Mouse (Mus musculus): ENCODE measurements at regions not wholly inside any gene's neighbourhood (a gene's known extent, or its start where the extent isn't known, plus 50 kb on each side); places are given as distances from the start of the nearest gene placed in this dataset.

DNA sequence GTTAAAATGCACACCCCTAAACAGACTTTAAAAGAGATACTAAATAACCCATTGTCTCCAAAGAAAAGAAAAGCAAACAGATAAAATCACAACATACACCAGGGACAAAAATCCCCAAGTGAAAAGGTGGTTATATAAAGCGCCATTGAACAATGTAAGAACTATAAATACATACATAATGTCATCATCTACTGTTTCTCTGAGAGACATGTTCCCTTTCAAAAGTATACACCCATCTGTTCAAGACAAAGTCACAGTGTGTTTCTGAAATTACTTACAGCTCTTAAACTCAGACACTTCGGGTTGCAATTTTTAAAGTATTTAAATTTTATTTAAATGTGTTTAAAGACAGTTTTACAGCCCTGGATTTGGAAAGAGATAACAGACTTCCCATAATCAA, 68.8 kb upstream of the Celf2 start:
- H3K36me3 ChIP-seq (ENCODE audit: insufficient read depth, low read length): no peaks in the 10 kb centered on the region
- no peaks in the 10 kb centered on the region for H3K4me1 ChIP-seq (replicated peaks; ENCODE audit: low read depth, low read length)
- TF ChIP-seq CTCF (conservative IDR thresholded peaks at IDR 0.05; ENCODE audit: low read length) (no peak), NANOG (IDR thresholded peaks at IDR 0.05; ENCODE audit: borderline replicate concordance, low read length) (no peak), POU5F1 (IDR thresholded peaks at IDR 0.05; ENCODE audit: borderline replicate concordance, low read length) (no peak)
- H3K9me3 ChIP-seq (ENCODE audit: low read length): no peaks in the 10 kb centered on the region
- no peaks in the 10 kb centered on the region for H3K27me3 ChIP-seq (ENCODE audit: insufficient read depth, low read length)
- H3K4me3 ChIP-seq (replicated peaks; ENCODE audit: low read length): no peak overlapping the region

Measured in E14TG2a.4 (cell line).